Mouse (Mus musculus): ENCODE measurements around the gene Nectin3.

DNA sequence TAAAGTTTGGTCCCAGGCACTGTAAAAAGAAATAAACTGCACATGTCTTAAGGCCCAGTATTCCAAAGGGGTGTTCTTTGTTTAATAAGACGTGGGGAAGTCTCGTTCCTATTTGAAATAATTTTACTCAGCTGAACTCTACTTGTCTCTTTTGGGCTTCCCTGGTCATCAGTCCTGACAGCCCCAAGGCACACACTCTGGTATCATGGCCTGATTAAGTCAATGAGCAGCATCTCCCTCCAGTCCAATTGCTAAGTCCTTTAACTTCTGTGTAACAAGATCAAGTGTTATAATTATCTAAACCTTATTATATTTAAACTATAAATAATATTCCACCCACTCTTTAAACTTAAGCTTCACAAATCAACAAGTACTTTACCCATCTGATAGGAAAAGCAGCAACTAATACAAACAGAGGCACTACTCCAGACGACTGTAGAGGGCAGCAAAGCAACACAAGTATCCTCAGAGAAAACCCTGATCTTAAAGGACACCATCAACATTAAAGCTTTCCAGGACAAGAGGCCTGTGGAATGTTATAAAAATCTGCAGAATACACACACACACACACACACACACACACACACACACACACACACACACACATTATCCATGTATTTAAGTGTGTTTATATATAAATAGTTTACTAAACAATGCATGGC is 10.8 kb downstream of the Nectin3 start:
- TF ChIP-seq CTCF (IDR thresholded peaks at IDR 0.05; ENCODE audit: low read depth) (peak; percentile 34; the same call in 1 of the 2 replicates), EP300 (IDR thresholded peaks at IDR 0.05; ENCODE audit: low read depth) (no peak)
